Mouse (Mus musculus): ENCODE measurements around the gene Mettl9. TPM values are rescaled to one million over a fixed set of nuclear protein-coding genes. Genes with fewer than 3 reads are reported as not detected.
A peak's percentile ranks its signal among the peaks of the same experiment; 100 is the strongest.

Gene Mettl9
- polyA plus RNA-seq, 1 experiment, result 60.3 TPM

DNA sequence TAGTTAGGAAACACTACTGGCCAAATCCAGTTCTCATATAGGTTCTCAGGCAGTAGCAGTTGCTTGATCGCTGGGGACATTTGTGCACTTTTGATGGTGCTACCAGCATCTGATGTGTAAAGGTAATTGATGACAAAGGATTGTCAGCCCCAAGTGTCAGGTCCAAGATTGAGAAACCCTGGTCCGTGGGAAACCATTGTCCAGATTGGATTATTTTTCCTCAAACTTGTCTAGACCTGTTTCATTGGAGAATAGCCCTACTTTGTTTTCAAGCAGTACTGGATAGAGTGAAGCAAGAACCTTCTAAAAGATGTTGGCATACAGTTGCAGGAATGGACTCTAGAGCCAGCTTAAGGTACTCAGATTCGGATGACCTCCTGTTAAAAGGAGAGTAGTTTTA, 8.8 kb downstream of the Mettl9 start:
- DNase-seq (ENCODE audit: extremely low spot score in 1 of 2, low spot score in 1 of 2), result no peak

DNA sequence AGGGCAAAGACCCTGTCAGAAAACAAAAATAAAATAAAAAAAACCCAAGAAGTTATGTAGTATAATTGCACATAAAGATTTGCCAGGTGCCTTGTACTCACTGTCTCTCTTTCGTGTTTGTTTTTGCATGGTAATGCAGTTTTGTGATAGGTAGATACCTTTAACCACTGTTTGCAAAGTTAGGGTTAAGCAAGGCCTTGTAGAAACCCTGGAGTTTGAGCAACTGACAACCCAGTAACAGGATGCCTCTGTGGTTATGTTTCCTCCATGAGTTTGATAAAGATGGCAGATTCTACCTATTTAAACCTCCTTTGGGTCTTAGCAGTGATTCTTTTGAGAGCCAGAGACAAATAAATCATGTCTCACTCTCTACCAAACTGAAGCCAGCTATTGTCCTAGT, 9.3 kb downstream of the Mettl9 start:
- DNase-seq (ENCODE audit: extremely low spot score in 1 of 2, low spot score in 1 of 2), result no peak

DNA sequence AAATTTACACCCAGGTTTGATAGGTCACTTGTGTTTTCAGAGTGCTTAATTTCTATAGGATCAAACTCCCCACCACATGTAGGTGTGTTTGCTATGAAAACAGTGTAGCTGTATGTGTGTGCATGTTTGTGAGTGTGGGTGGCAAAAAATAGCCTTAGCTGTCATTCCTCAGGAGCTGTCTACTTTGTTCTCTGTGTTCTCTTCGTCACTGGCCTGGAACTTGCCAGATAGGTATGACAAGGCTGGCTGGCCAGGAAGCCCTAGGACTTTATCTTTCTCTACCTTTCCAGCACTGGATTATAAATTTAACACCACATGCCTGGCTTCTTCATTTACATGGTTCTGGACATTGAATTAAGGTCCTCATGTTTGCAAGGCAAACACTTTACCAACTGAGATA, 10.0 kb downstream of the Mettl9 start:
- no peak for DNase-seq (ENCODE audit: extremely low spot score in 1 of 2, low spot score in 1 of 2)

DNA sequence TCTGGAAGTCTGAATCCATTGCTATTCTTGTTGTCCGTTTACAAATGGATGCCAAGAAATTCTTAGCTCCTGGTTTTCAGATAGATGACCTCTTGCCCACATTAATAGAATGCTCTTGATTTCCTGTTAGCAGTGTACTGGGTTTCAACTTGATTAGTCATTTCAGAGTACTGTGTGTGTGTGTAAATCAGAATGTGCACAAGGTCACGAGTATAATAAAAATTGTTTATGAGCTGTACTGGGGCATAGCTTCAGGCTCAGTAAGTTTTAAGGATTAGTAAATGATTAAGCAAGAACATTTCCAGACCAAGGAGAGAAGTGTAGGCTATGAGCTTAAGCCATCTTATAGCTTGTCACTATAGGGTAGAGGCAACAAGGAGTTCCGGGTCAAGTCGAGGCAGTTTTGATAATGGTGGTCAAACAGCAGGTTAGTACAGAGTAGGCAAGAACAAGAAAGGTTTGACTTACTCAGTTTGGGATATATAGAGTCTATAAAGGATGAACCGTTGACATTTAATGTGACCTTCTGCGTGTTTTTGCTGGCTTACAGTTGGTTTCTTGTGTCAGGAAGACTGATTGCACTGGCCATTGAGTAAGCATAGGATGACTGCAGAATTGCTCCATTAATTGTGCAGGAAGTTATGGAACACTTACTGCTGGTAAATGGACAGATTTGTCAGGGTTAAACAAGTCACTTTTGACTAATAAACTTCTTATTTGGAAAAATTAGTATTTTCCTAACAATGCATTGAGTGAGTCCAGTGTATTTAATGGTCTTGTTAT, 11.6 kb downstream of the Mettl9 start:
- DNase-seq (ENCODE audit: extremely low spot score in 1 of 2, low spot score in 1 of 2), result no peak

DNA sequence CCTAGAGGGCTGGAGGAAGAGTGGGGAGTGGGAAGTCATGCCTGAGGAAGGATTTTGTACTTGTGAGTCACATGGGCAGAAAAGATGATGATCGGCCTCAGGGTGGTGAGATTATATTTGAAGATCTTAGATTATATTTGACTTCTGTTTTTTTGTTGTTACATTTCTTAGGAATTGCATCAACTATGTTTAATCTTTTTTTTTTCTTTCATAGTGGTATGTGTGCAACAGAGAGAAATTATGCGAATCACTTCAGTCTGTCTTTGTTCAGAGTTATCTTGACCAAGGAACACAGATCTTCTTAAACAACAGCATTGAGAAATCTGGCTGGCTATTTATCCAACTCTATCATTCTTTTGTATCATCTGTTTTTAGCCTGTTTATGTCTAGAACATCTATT, 13.4 kb downstream of the Mettl9 start:
- DNase-seq (ENCODE audit: extremely low spot score in 1 of 2, low spot score in 1 of 2), result no peak

DNA sequence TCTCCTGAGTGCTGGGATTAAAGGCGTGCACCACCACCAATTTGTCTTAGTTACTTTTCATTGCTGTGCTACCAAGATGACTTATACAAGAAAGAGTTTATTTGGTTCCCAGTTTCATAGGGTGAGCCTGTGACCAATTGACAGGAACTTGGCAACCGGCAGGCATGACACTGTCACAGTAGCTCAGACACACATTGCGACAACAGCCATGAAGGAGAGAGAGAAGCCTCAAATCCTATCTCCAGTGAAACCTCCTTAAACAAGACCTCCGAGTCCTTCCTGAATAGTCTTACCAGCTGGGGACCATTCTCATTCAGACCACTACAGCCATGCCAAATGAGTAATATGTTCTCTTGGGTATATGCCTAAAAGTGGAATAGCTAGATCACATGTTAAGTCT, 18.8 kb downstream of the Mettl9 start:
- no peak for DNase-seq (ENCODE audit: extremely low spot score in 1 of 2, low spot score in 1 of 2)

DNA sequence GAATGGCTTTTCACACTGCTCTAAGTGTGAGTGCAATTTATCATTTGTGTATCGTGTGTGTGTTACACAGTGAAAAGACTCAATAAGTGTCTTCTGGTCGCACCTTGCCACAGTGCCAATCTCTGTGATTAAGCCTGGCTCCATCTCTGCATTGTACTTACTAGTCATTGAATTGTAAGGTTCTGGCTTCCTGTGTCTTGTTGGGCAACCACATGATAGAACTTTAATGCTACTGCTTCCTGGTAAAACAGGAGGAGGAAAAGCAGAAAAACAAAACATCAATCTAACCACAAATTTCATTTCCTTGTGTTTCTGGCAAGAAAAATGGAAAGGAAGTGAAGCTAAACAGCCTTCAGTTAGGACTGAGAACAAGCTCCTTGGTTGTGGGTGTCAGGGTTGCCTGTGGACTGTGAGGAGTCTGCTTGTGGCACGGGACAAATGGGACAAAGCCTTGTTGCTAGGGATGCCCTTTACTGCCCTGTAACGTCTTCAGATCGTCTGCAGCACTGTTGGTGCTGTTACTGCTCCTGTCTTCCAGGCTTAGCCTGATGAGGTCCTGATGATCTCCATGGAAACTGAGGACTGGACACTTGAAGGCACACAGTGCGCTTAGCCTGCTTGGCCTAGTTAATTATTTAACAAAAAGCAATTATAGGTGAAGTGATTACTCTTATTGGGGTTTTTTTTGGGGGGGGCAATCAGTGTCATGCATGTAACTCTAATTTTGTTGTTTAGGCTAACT, 25.4 kb downstream of the Mettl9 start:
- no peak for DNase-seq (ENCODE audit: extremely low spot score in 1 of 2, low spot score in 1 of 2)

DNA sequence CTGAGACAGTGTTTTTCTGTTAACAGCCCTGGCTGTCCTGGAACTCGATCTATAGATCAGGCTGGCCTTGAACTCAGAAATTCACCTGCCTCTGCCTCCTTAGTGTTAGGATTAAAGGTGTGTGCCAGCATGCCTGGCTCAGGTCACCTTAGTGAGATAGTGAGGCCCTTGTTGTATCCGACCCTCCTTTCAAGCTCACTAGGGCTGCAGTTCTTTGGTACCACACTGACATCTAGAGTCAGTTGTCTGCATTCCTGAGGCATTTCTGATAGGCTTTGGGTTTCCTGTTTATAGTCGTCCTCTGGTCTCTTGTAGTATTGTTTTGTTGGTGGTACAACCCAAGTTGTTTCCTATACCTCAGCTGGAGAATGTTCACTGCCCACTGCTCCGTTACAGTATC, 30.1 kb downstream of the Mettl9 start:
- peak in 1 of 2 experiments; percentile 39 for DNase-seq (ENCODE audit: extremely low spot score in 1 of 2, low spot score in 1 of 2)

DNA sequence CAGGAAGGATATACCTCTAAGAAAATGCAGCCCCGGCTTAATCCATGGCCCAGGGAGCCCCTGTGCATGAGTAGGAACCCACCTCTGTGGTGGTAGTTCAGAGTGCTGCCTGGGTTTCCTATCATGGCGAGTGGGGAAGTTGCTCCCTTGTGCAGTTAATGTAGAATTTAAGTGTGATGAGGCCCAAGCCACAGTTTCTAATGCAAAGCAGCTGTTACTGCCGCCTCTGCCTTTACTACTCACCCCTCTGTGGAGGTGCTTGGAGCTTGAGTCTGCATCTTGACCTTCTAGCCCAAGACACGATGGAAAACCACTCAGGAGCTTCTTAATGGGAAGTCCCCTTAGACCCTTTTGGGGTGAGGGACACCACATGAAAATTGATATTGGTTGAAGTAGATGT, 37.0 kb downstream of the Mettl9 start:
- no peak for DNase-seq (ENCODE audit: extremely low spot score in 1 of 2, low spot score in 1 of 2)

DNA sequence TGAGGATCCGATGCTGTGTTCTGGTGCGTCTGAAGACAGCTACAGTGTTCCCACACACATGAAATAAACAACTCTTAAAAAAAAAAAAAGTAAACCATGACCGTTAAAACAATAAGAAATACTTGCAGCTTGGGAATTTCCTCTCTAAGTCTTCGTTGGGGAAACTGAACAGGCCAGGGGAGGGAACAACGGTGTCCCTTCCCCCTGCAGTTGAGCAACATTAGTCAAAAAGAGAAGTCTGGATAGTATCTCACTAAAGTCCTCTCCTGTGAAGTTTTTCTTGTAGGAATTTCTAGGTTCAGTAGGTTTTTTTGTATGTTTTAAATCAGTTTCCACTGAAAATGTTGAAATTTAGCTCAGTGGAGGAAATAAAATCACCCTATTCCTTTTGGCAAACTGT, 38.3 kb downstream of the Mettl9 start:
- DNase-seq (ENCODE audit: extremely low spot score in 1 of 2, low spot score in 1 of 2), result no peak

DNA sequence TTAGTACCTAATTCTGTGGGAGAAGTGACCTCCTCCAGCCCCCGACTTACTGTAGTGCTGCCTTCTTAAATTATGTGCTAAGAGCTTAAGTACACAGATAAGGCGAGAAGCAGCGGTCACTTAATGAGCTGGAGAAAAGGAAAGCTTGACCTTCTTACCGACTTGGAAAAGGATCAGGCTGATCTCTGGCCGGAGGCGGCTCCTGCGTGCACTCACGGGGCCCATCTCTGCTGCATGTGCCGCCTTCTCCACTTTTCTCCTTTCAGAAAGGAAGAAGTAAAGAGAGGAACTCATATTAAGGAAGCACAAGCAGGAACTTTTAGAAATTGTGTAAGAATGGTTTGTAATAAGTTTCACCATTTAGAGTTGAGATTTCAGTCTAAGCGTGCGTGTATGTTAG, 40.0 kb downstream of the Mettl9 start, which contains the start of gene Igsf6:
Gene Igsf6 (minus strand): TSS at position 292 of the 400 bp plus-strand sequence.
- no peak for DNase-seq (ENCODE audit: extremely low spot score in 1 of 2, low spot score in 1 of 2)

DNA sequence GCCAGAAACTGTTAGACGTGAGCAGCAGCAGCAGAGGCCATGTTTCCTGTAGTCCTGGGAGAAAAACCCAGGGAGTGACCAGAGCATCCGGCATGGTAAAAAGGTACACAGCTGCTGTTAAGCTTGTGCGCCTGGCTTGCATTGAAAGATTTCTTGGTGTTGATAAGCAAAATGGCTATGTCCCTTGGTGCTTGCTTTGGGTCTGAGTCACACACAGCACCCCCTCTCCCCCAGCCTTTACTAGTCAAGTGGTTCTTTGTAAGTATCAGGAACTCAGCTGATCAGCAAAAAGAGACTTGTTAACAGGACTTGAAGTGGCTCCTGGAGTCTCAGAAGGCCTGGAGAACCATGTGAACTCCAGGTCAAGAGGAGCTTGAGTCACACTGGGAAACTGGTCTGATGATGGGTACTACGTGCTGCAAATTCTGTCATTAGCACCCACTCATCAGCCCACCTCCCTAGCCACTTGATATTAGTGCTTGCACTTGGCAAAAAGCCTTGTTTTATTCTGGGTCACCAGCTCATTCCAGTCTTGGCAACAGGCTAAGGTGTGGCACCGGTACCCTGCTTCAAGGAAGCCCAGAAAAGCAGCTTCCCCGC, 40.7 kb downstream of the Mettl9 start:
- DNase-seq (ENCODE audit: extremely low spot score in 1 of 2, low spot score in 1 of 2), result no peak

DNA sequence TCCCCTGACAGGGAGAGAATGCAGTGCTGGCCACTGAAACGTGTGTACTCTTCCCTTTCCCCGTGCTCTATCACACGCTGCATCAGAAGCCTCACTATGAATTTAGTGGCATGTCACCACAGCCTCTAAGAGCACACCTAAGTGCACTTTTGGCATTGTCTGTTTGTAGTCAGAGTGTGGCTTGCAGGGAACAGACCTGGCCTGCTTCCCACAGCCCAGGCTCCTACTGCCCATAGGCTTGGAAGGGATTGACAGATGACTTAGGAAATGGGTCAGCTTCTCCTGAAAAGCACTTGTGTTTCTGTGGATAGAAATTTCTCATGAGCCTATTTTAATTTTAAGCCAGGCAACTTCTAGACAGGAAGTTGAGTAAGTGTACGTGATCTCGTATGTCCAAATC, 41.2 kb downstream of the Mettl9 start:
- DNase-seq (ENCODE audit: extremely low spot score in 1 of 2, low spot score in 1 of 2), result no peak

DNA sequence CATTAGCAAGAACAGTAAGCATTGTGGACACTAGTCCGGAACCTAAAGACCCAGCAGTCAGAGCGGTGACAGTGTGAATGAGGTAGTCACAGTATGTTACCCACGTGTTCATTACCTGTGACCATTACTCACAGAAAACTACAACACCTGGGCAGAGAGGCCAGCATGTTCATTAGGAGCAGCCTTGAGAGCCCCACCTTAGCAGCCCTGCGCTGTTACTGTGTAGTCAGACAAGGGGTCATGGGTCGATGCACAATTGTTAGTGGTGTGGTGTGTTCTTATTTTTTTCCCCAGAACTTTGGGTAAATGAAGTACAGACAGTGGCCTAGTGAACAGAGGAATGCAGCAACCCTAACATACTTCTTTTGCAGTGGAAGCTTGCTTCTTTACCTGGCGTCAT, 43.1 kb downstream of the Mettl9 start:
- DNase-seq (ENCODE audit: extremely low spot score in 1 of 2, low spot score in 1 of 2), result no peak

DNA sequence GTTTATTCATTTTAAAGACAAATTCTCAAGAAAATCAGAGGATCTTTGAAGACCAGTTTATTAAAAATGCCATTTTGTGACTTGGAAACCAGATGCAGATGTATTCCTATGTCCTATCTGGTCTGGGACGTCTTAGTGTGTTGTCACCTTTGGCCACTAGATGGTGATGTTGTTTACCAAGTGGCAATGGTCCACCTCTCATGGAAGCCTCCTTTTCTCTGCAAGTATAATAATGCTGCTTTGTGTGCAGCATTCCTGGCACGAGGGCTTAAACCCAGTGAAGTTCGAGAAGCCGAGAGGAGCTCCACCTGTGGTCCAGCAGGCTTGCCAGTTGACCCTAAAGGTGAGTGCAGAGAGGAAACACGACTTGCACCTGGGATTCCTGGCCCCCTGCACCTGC, 43.6 kb downstream of the Mettl9 start:
- peak; percentile 30 to 89 for DNase-seq (ENCODE audit: extremely low spot score in 1 of 2, low spot score in 1 of 2)

DNA sequence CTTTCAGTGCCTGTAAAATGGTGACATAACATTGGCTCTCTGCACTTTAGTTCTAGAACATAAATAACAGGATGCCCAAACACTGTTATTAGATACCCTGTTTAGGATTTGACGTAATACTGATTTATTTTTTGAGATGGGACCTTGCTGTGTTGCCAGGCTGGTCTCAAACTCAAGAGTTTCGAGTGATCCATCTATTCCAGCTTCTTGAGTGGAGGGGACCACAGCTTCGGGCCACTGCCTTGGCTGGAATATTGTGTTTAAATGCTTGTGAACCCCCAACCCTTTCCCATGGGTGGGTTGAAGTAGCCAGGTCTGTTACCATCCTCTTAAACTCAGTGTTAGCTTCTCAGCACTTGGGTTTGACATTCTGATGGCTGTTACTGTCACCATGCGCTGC, 47.1 kb downstream of the Mettl9 start, which contains the start of gene Otoa:
Gene Otoa (plus strand): TSS at position 301 of the 400 bp plus-strand sequence.
- no peak for DNase-seq (ENCODE audit: extremely low spot score in 1 of 2, low spot score in 1 of 2)

DNA sequence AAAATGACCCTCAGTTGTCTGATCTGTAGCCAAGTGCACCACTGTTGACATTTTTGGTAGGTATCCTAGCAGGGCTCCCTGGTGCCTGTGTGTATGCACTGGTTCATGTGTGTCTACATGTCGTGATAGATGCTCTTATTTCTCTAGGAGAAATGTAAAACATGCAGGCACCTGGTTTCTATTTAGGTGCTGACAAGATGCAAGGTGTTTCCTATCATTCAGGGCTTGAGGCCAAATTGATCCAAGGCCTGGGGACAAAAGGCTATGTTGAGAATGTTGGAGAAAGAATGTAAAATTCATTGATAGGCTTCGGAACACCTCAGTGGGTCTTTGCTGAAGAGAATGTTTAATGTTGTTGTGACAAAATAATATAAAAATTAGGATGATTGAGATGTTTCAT, 47.6 kb downstream of the Mettl9 start:
- no peak for DNase-seq (ENCODE audit: extremely low spot score in 1 of 2, low spot score in 1 of 2)

DNA sequence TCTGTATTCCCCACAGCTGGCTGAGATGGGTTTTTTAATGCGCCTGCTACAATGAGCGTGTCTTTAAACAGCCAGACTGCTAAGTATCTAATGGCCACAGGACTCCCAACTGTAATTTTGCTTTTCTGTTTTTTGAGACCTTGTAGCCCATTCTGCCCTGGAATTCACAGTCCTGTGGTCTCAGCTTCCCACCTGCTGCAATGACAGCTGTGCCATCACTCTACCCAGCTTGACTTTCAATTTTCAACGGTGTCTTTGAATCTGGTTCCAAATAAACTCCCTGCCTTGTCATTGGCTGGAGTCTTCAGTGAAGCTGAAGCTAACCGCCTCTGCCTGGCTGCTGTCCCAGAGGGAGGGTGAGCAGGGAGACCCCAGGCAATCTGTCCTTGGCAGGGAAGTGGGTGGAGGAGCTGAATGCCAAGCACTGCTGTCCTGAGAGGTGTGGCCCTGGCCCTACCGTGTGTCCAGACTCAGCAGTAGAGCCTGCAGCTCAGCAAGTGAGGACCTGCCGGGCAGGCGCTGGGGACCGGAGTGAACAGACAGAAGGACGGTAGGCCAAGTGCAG, 48.8 kb downstream of the Mettl9 start:
- no peak for DNase-seq (ENCODE audit: extremely low spot score in 1 of 2, low spot score in 1 of 2)

DNA sequence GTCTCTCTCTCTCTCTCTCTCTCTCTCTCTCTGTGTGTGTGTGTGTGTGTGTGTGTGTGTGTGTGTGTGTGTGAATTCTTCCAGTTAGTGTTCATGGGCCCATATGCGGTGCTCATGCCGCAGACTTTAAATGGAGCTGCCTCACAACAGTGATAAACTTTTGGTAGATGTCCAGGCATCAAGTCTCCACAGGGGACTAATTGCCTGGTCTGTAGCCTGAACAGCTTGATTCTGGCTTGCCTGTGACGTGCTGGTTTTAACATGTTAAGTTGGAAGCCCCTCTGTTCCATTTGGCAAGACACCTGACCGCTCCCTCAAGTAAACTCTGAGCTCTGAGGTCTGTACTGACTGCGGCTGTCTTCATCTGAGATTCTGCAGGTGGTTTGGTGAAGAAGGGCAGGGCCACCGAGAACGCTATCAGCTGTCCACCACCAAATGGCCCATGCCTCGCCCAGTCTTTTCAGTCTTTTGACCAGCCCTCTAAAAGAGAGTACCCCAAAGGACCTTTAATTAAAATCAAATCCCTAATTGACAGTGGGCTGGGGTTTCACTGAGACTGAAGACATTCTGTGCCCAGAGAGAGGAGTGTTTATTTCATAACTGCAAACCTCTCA, 50.7 kb downstream of the Mettl9 start:
- DNase-seq (ENCODE audit: extremely low spot score in 1 of 2, low spot score in 1 of 2), result no peak

DNA sequence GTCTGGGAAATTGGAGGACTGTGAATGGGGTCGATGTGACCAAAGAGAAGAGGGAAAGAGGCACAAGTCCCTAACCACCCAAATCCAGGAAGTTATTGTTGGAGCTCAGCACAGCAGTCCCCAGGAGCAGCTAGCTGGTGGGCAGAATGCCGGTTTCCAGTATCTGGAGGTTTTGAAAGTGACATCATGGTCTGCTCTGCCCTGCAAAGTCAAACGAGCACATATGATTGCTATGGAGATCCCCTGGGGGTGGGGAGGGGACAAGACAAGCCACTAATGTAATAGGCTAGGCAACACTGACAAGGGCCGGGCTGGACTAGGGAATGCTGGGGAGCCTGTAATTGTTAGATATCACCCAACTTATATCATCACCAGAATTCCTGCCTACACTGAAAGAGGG, 51.3 kb downstream of the Mettl9 start:
- no peak for DNase-seq (ENCODE audit: extremely low spot score in 1 of 2, low spot score in 1 of 2)

DNA sequence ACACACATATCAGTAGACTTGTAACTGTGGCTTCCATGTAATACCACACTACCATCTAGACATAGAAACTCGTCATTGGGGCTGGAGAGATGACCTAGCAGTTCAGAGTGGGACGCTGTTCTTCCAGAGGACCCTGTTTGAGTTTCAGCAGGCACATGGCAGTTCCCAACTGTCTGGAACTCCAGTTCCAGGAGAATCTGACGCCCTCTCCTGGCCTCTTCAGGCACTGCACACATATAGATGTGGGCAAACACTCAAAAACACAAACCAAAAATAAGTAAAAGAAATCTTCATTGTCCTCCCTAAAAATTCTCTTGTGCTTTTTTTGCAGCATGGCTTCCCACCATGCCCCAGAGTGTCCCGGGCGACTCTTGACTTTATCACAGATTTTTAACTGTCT, 54.5 kb downstream of the Mettl9 start:
- DNase-seq (ENCODE audit: extremely low spot score in 1 of 2, low spot score in 1 of 2), result no peak
